Mouse (Mus musculus) brown adipose tissue, adult 24 weeks (tissue): ENCODE data around the gene Gm42669. TPM values are rescaled to one million over a fixed set of nuclear protein-coding genes. Genes with fewer than 3 reads are reported as not detected.

Experiments used
- H3K27ac ChIP-seq: fragments of 200-500 bp; replicated peaks from 2 replicates; pipeline ENCODE4 v1.5.1; 2012; ENCODE audit warnings: low read depth, mild to moderate bottlenecking, low read length
- H3K4me1 ChIP-seq: fragments of 200-500 bp; 2 replicates; pipeline ENCODE4 v1.6.1; 2012; ENCODE audit warnings: low read length, mixed read lengths; ENCODE audit not compliant: control insufficient read depth, insufficient read depth, insufficient read length
- H3K4me3 ChIP-seq: fragments of 200-500 bp; 2 replicates; pipeline ENCODE4 v1.5.1; 2012; ENCODE audit warnings: low read depth, mild to moderate bottlenecking, low read length, moderate library complexity; ENCODE audit not compliant: insufficient read depth
- polyA plus RNA-seq: library from polyadenylated mRNA; stranded (reverse); fragments of >200 nt; gene quantifications from 2 replicates; pipeline ENCODE4 v1.2.4, GENCODE M21; 2012; ENCODE audit not compliant: missing spikeins, insufficient read depth, insufficient read length

Gm42669 gene
- not detected in 2 replicates for polyA plus RNA-seq

DNA sequence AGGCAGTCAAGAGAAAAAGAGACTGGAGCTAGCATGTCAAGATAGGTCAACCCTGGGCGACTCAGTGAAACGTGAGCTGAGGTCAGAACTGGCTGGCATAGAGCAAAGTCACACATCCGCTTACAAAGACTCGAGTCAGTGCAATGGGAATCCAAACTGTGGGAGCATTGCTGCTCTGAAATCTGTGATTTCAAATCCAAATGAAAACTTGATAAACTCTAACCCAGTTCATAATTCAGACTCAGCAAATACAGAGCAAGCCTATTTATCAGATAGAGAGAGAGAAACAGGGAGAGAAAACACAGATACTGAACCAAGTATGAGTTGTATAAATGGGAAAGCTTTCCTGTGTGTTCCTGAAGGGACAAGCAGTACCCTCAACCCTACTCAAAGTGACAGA is at the start of gene Gm42669:
Gene Gm42669 (plus strand): TSS at position 301 of the 400 bp plus-strand sequence.
- Histone ChIP-seq H3K4me3 (no peak within 1 kb of the TSS), H3K27ac (no peak within 1 kb of the TSS), H3K4me1 (no peaks in the 10 kb centered on the region)

GRCm38 (mm10) chr5:107462147-107463076 is 45.0 kb upstream of the Gm42669 start:
- H3K27ac ChIP-seq: no peak overlapping the region
- no peak overlapping the region for H3K4me3 ChIP-seq
- no peaks in the 10 kb centered on the region for H3K4me1 ChIP-seq

- H3K4me3 ChIP-seq: no peak overlapping the region
- no peaks in the 10 kb centered on the region for H3K4me1 ChIP-seq
- H3K27ac ChIP-seq: no peak overlapping the region
Measured at GRCm38 (mm10) chr5:107466501-107466900, 40.9 kb upstream of the Gm42669 start.

- H3K27ac ChIP-seq: no peak overlapping the region
Measured at GRCm38 (mm10) chr5:107467098-107467497, 40.3 kb upstream of the Gm42669 start.

GRCm38 (mm10) chr5:107470600-107471329 is 36.7 kb upstream of the Gm42669 start:
- no peak overlapping the region for H3K27ac ChIP-seq
- H3K4me1 ChIP-seq: no peaks in the 10 kb centered on the region
- H3K4me3 ChIP-seq: no peak overlapping the region

More at GRCm38 (mm10) chr5:107467098-107467497, 40.3 kb upstream of the Gm42669 start:
- Histone ChIP-seq H3K4me3 (no peak overlapping the region), H3K4me1 (no peaks in the 10 kb centered on the region)

GRCm38 (mm10) chr5:107480194-107480593 is 27.2 kb upstream of the Gm42669 start:
- no peak overlapping the region for H3K4me3 ChIP-seq
- H3K4me1 ChIP-seq: no peaks in the 10 kb centered on the region
- no peak overlapping the region for H3K27ac ChIP-seq

GRCm38 (mm10) chr5:107488996-107489395 is 18.4 kb upstream of the Gm42669 start:
- Histone ChIP-seq H3K4me1 (no peaks in the 10 kb centered on the region), H3K4me3 (no peak overlapping the region), H3K27ac (no peak overlapping the region)

DNA sequence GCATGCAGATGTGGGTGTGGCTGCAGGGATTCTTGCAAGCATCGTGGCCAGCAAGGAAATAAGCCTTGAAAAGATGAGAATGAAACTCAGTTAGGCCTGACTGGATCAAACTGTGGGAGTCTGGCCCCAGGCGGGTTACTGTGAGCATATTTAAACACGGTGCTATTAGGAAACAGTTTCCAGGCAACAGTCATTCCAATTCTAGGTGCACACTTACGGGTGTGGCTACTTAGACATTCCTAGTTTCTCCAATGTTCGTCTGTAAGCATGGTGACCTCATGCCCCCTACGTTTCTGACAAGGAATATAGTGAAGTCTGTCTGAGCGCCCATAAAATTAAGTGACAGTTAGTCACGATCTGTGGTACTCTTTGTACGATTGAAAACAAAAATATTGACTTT is 16.4 kb upstream of the Gm42669 start:
- Histone ChIP-seq H3K27ac (no peak overlapping the region), H3K4me3 (no peak overlapping the region), H3K4me1 (no peaks in the 10 kb centered on the region)

DNA sequence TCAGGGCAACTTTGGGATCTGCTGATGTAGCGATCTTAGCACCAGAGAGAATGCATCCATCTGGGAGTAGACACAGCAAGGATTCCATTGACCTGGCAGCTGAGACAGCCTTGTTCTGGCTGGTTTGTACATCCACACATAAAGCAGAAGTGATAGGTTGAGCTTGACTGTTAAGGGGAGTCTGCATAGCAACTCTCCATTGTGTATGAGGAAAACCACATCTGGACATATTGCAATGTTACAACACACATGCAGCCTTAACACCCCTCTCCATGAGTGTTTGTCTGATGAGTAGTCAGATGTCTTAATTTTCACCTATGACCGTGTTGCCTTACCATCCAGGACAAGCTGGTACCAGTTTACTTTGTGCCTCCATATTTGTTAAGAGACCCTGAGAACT is 14.9 kb upstream of the Gm42669 start:
- H3K4me1 ChIP-seq: no peaks in the 10 kb centered on the region
- no peak overlapping the region for H3K27ac ChIP-seq
- H3K4me3 ChIP-seq: no peak overlapping the region

- H3K4me3 ChIP-seq: no peak overlapping the region
- no peaks in the 10 kb centered on the region for H3K4me1 ChIP-seq
- no peak overlapping the region for H3K27ac ChIP-seq
Measured at GRCm38 (mm10) chr5:107494759-107495158, 12.7 kb upstream of the Gm42669 start.

- H3K4me1 ChIP-seq: no peaks in the 10 kb centered on the region
- H3K4me3 ChIP-seq: no peak overlapping the region
- no peak overlapping the region for H3K27ac ChIP-seq
Measured at GRCm38 (mm10) chr5:107496047-107496446, 11.4 kb upstream of the Gm42669 start.

- Histone ChIP-seq H3K4me3 (no peak overlapping the region), H3K4me1 (no peaks in the 10 kb centered on the region), H3K27ac (no peak overlapping the region)
Measured at GRCm38 (mm10) chr5:107497519-107498501, 9.6 kb upstream of the Gm42669 start.

GRCm38 (mm10) chr5:107498806-107499310 is 8.6 kb upstream of the Gm42669 start:
- Histone ChIP-seq H3K27ac (no peak overlapping the region), H3K4me3 (no peak overlapping the region), H3K4me1 (no peaks in the 10 kb centered on the region)

GRCm38 (mm10) chr5:107499891-107500535 is 7.4 kb upstream of the Gm42669 start:
- Histone ChIP-seq H3K4me3 (no peak overlapping the region), H3K4me1 (no peaks in the 10 kb centered on the region), H3K27ac (no peak overlapping the region)
